Mouse (Mus musculus): ENCODE results near the gene Pced1a. TPM values are rescaled to one million over a fixed set of nuclear protein-coding genes. Genes with fewer than 3 reads are reported as not detected.
"Not testable (repeated sequence)": the region's sequence is repeated elsewhere in the genome, so short reads cannot be mapped to it uniquely, and the experiment has no call there.

Gene Pced1a
- polyA plus RNA-seq, 1 experiment from 2014 or later: 11.7 TPM

- H3K4me3 ChIP-seq: no peak overlapping the region
- no peak overlapping the region for H3K9ac ChIP-seq
- 80% methylated on average over 4 of the region's 4 CpGs for WGBS
Measured at GRCm38 (mm10) chr2:130374951-130375350, 49.5 kb downstream of the Pced1a start.

GRCm38 (mm10) chr2:130373026-130373425 lies 51.5 kb downstream of the Pced1a start:
- not testable (repeated sequence) for H3K9ac ChIP-seq; H3K9me3 ChIP-seq; H3K4me1 ChIP-seq (replicated peaks); H3K4me3 ChIP-seq; H3K27me3 ChIP-seq; H3K27ac ChIP-seq (replicated peaks); ATAC-seq (ENCODE audit: low read depth); H3K36me3 ChIP-seq; H3K4me2 ChIP-seq
- 52% methylated on average over 1 of the region's 1 CpGs for WGBS

More at GRCm38 (mm10) chr2:130374951-130375350, 49.5 kb downstream of the Pced1a start:
- no peaks in the 10 kb centered on the region for H3K4me1 ChIP-seq (replicated peaks)
- H3K36me3 ChIP-seq: no peaks in the 10 kb centered on the region
- H3K9me3 ChIP-seq: no peaks in the 10 kb centered on the region
- no peak overlapping the region for H3K4me2 ChIP-seq
- ATAC-seq (ENCODE audit: low read depth): no peak
- peaks cover 7% of the 10 kb centered on the region for H3K27me3 ChIP-seq
- H3K27ac ChIP-seq (replicated peaks): no peak overlapping the region

- Histone ChIP-seq H3K36me3 (no peaks in the 10 kb centered on the region), H3K4me1 (replicated peaks) (peaks cover 11% of the 10 kb centered on the region; the same call in 1 of the 2 replicates), H3K9me3 (no peaks in the 10 kb centered on the region), H3K27me3 (peaks cover 43% of the 10 kb centered on the region), H3K4me3 (no peak overlapping the region), H3K27ac (replicated peaks) (no peak overlapping the region), H3K4me2 (no peak overlapping the region), H3K9ac (no peak overlapping the region)
- 70% methylated on average over 4 of the region's 4 CpGs for WGBS
- ATAC-seq (ENCODE audit: low read depth): no peak
Measured at GRCm38 (mm10) chr2:130367386-130367785, 57.1 kb downstream of the Pced1a start.

Other genes starting within 250 kb of the Pced1a start
- gene Snrpb, start 245.3 kb downstream of the Pced1a start, polyA plus RNA-seq (2015; fragmentation: Nextera tagmentation; extraction: Ambion mirVana): 362 and 366 TPM in 2 replicates
- gene Tmc2, start 229.5 kb downstream of the Pced1a start, polyA plus RNA-seq (2015; fragmentation: Nextera tagmentation; extraction: Ambion mirVana): not detected in 2 replicates
- 230 and 236 TPM in 2 replicates for gene Nop56, start 150.3 kb downstream of the Pced1a start, polyA plus RNA-seq (2015; fragmentation: Nextera tagmentation; extraction: Ambion mirVana)
- 156 and 161 TPM in 2 replicates for gene Idh3b, start 140.2 kb downstream of the Pced1a start, polyA plus RNA-seq (2015; fragmentation: Nextera tagmentation; extraction: Ambion mirVana)
- gene Ebf4, start 129.5 kb downstream of the Pced1a start, polyA plus RNA-seq (2015; fragmentation: Nextera tagmentation; extraction: Ambion mirVana): 3.6 and 4.3 TPM in 2 replicates
- gene Cpxm1, start 27.1 kb downstream of the Pced1a start, polyA plus RNA-seq (2015; fragmentation: Nextera tagmentation; extraction: Ambion mirVana): 26.8 and 32.9 TPM in 2 replicates
- 0.15 TPM in 1 of 2 replicates, not detected in the other for gene Gm28372, start 19.5 kb downstream of the Pced1a start, polyA plus RNA-seq (2015; fragmentation: Nextera tagmentation; extraction: Ambion mirVana)
- gene 1700020A23Rik, start 19.4 kb downstream of the Pced1a start, polyA plus RNA-seq (2015; fragmentation: Nextera tagmentation; extraction: Ambion mirVana): not detected in 2 replicates
- 0.29 TPM in 1 of 2 replicates, not detected in the other for gene Tmem239, start 18.2 kb downstream of the Pced1a start, polyA plus RNA-seq (2015; fragmentation: Nextera tagmentation; extraction: Ambion mirVana)
- 98.2 and 103 TPM in 2 replicates for gene Vps16, start 362 bp downstream of the Pced1a start, polyA plus RNA-seq (2015; fragmentation: Nextera tagmentation; extraction: Ambion mirVana)
- gene Ptpra, start 25.6 kb upstream of the Pced1a start, polyA plus RNA-seq (2015; fragmentation: Nextera tagmentation; extraction: Ambion mirVana): 123 and 131 TPM in 2 replicates
- gene Mrps26, start 139.0 kb upstream of the Pced1a start, polyA plus RNA-seq (2015; fragmentation: Nextera tagmentation; extraction: Ambion mirVana): 77.4 and 87.0 TPM in 2 replicates
- gene Oxt, start 151.5 kb upstream of the Pced1a start, polyA plus RNA-seq (2015; fragmentation: Nextera tagmentation; extraction: Ambion mirVana): not detected in 2 replicates
- gene Avp, start 157.9 kb upstream of the Pced1a start, polyA plus RNA-seq (2015; fragmentation: Nextera tagmentation; extraction: Ambion mirVana): 0.36 TPM in 1 of 2 replicates, not detected in the other
- gene Fastkd5, start 205.3 kb upstream of the Pced1a start, polyA plus RNA-seq (2015; fragmentation: Nextera tagmentation; extraction: Ambion mirVana): 13.1 and 13.8 TPM in 2 replicates
- gene Ubox5, start 205.3 kb upstream of the Pced1a start, polyA plus RNA-seq (2015; fragmentation: Nextera tagmentation; extraction: Ambion mirVana): 10.8 and 12.4 TPM in 2 replicates
- 10.5 and 10.7 TPM in 2 replicates for gene Lzts3, start 218.1 kb upstream of the Pced1a start, polyA plus RNA-seq (2015; fragmentation: Nextera tagmentation; extraction: Ambion mirVana)
- gene Ddrgk1, start 240.0 kb upstream of the Pced1a start, polyA plus RNA-seq (2015; fragmentation: Nextera tagmentation; extraction: Ambion mirVana): 64.6 and 72.3 TPM in 2 replicates
- gene Itpa, start 242.9 kb upstream of the Pced1a start, polyA plus RNA-seq (2015; fragmentation: Nextera tagmentation; extraction: Ambion mirVana): 121 and 134 TPM in 2 replicates

Measured in neural tube, embryonic 13.5 days (tissue).